Mouse (Mus musculus) liver, postnatal 0 days (tissue): ENCODE measurements around the gene Actr3. TPM values are rescaled to one million over a fixed set of nuclear protein-coding genes. Genes with fewer than 3 reads are reported as not detected.

Experiments used
- ATAC-seq: fragments of 200-750 bp; cut with Nextera tagmentation; 2 replicates; pipeline ENCODE4 v1.8.0; 2017; ENCODE audit warnings: mild to moderate bottlenecking, moderate library complexity
- DNase-seq: peaks from one replicate; pipeline ENCODE4 v3.0.0-alpha.2; 2016
- H3K27ac ChIP-seq: fragments of 300-500 bp; sonication (generic); 2 replicates; pipeline ENCODE4 v1.5.1; 2014; ENCODE audit warnings: antibody characterized with exemption, moderate library complexity, mild to moderate bottlenecking, low read depth
- H3K27me3 ChIP-seq: fragments of 300-500 bp; sonication (generic); 2 replicates; pipeline ENCODE4 v1.6.1; 2014; ENCODE audit warnings: low read length, control low read depth, mixed read lengths; ENCODE audit not compliant: insufficient read depth
- H3K36me3 ChIP-seq: fragments of 300-500 bp; sonication (generic); replicated peaks from 2 replicates; pipeline ENCODE4 v1.6.1; 2014; ENCODE audit warnings: mild to moderate bottlenecking, control low read depth, low read length, moderate library complexity, mixed read lengths; ENCODE audit not compliant: insufficient read depth
- H3K4me1 ChIP-seq: fragments of 300-500 bp; sonication (generic); 2 replicates; pipeline ENCODE4 v1.6.1; 2014; ENCODE audit warnings: antibody characterized with exemption, mild to moderate bottlenecking, control low read depth; ENCODE audit not compliant: insufficient read depth
- H3K4me2 ChIP-seq: fragments of 300-500 bp; sonication (generic); 2 replicates; pipeline ENCODE4 v1.6.1; 2014; ENCODE audit warnings: low read depth, mild to moderate bottlenecking, low read length, moderate library complexity, mixed read lengths
- H3K4me3 ChIP-seq: fragments of 300-500 bp; sonication (generic); 2 replicates; pipeline ENCODE4 v1.5.1; 2014; ENCODE audit warnings: low read depth, low read length
- H3K9ac ChIP-seq: fragments of 300-500 bp; sonication (generic); replicated peaks from 2 replicates; pipeline ENCODE4 v1.6.1; 2014; ENCODE audit warnings: mild to moderate bottlenecking, moderate library complexity
- H3K9me3 ChIP-seq: fragments of 300-500 bp; sonication (generic); 2 replicates; pipeline ENCODE4 v1.6.1; 2016; ENCODE audit warnings: mild to moderate bottlenecking, control low read depth, low read length, mixed read lengths
- CTCF ChIP-seq: sonication (generic); IDR thresholded peaks from 2 replicates; pipeline ENCODE4 v1.5.1; 2016; ENCODE audit warnings: antibody characterized with exemption, low read depth
- EP300 ChIP-seq: IDR thresholded peaks from 2 replicates; pipeline ENCODE4 v1.6.1; 2016; ENCODE audit warnings: antibody characterized with exemption, low read depth, mild to moderate bottlenecking
- WGBS: fragments of 180-500 bp; shearing (Covaris S2); extraction: QIAGEN DNeasy Blood & Tissue Kit; methylation state at CpG from one replicate; pipeline ENCODE4 v1.1.7; 2014; ENCODE audit not compliant: insufficient replicate concordance; 5-methylcytosine and 5-hydroxymethylcytosine counted together
- polyA plus RNA-seq: library from polyadenylated mRNA; unstranded; fragments of >200 nt; fragmentation: Nextera tagmentation; extraction: Ambion mirVana; gene quantifications from 2 replicates; pipeline ENCODE4 v1.2.1, GENCODE M21; 2015

The Actr3 gene
- polyA plus RNA-seq, 1 experiment from 2014 or later: 129 TPM

- Histone ChIP-seq H3K27me3 (no peaks in the 10 kb centered on the region), H3K9ac (no peak overlapping the region), H3K4me3 (no peak overlapping the region), H3K4me2 (no peak overlapping the region), H3K27ac (no peak overlapping the region), H3K36me3 (no peaks in the 10 kb centered on the region), H3K4me1 (no peaks in the 10 kb centered on the region), H3K9me3 (no peaks in the 10 kb centered on the region)
- ATAC-seq (no peak), DNase-seq (no peak)
- WGBS: 77% methylated on average over 5 of the region's 5 CpGs
- TF ChIP-seq EP300: no peak
These were observed 84.7 kb downstream of the Actr3 start for GRCm38 (mm10) chr1:125350843-125351242.

GRCm38 (mm10) chr1:125345854-125346253 lies 89.7 kb downstream of the Actr3 start:
- WGBS: 80% methylated on average over 9 of the region's 9 CpGs

GRCm38 (mm10) chr1:125345448-125345847 lies 90.1 kb downstream of the Actr3 start:
- 82% methylated on average over 6 of the region's 6 CpGs for WGBS

More at GRCm38 (mm10) chr1:125345854-125346253, 89.7 kb downstream of the Actr3 start:
- TF ChIP-seq EP300 (no peak), CTCF (no peak)
- DNase-seq: no peak
- H3K9me3 ChIP-seq: no peaks in the 10 kb centered on the region
- ATAC-seq: no peak
- H3K4me2 ChIP-seq: no peak overlapping the region
- no peaks in the 10 kb centered on the region for H3K4me1 ChIP-seq
- H3K27ac ChIP-seq: no peak overlapping the region
- H3K4me3 ChIP-seq: no peak overlapping the region
- no peak overlapping the region for H3K9ac ChIP-seq
- H3K27me3 ChIP-seq: no peaks in the 10 kb centered on the region
- no peaks in the 10 kb centered on the region for H3K36me3 ChIP-seq

GRCm38 (mm10) chr1:125343105-125343504 lies 92.4 kb downstream of the Actr3 start:
- Histone ChIP-seq H3K4me1 (no peaks in the 10 kb centered on the region), H3K4me2 (no peak overlapping the region), H3K4me3 (no peak overlapping the region), H3K27ac (no peak overlapping the region), H3K9ac (no peak overlapping the region), H3K27me3 (no peaks in the 10 kb centered on the region), H3K36me3 (no peaks in the 10 kb centered on the region), H3K9me3 (no peaks in the 10 kb centered on the region)
- DNase-seq: no peak
- TF ChIP-seq EP300 (no peak), CTCF (no peak)
- no peak for ATAC-seq
- 59% methylated on average over 2 of the region's 2 CpGs for WGBS

More at GRCm38 (mm10) chr1:125345448-125345847, 90.1 kb downstream of the Actr3 start:
- no peak for DNase-seq
- Histone ChIP-seq H3K4me1 (no peaks in the 10 kb centered on the region), H3K36me3 (no peaks in the 10 kb centered on the region), H3K27ac (no peak overlapping the region), H3K4me2 (no peak overlapping the region), H3K27me3 (no peaks in the 10 kb centered on the region), H3K9ac (no peak overlapping the region), H3K9me3 (no peaks in the 10 kb centered on the region), H3K4me3 (no peak overlapping the region)
- no peak for TF ChIP-seq CTCF
- TF ChIP-seq EP300: no peak
- ATAC-seq: 0 out of 2 replicates have a peak, but pooled peaks have one; percentile 27

Other genes starting within 250 kb of the Actr3 start
- 25.4 and 26.6 TPM in 2 replicates for gene Slc35f5, start 124.9 kb upstream of the Actr3 start, polyA plus RNA-seq
- 3.4 and 3.7 TPM in 2 replicates for gene Gpr39, start 241.3 kb upstream of the Actr3 start, polyA plus RNA-seq